Mouse (Mus musculus) cerebellum, adult 2 months (tissue): ENCODE data around the gene Ccn6.

Source experiments
- CTCF ChIP-seq: fragments of 200-500 bp; IDR thresholded peaks from 2 replicates; pipeline ENCODE4 v1.5.1; 2011; ENCODE audit warnings: low read depth, mild to moderate bottlenecking, control low read depth, low read length, moderate library complexity, borderline replicate concordance; ENCODE audit not compliant: insufficient read depth
- POLR2A ChIP-seq: fragments of 200-500 bp; IDR thresholded peaks from 2 replicates; pipeline ENCODE4 v1.6.1; 2011; ENCODE audit warnings: low read length, control low read depth, borderline replicate concordance; ENCODE audit not compliant: insufficient read depth

DNA sequence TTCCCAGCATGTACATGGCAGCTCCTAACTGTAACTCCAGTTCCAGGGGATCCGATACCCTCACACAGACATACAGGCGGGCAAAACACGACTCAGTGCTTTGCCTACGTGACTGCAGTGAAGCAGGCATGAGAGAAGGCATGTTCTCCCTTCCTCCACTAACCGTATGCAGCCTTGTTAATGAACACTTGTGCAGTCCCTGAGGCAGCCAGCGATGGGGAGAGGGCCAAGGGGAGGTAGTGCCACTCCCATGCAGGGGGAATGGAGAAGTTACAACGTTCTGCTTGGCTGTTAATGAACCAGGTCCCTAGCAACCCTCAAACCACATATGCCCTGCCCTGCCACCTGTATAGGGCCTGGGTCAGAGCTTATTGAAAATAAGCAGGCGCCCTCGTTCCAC lies 6.0 kb upstream of the Ccn6 start:
- TF ChIP-seq POLR2A (no peak), CTCF (no peak)
